Mouse (Mus musculus) brain, adult 2 months (tissue): ENCODE data around the gene Defa32.
"Not testable (repeated sequence)": the region's sequence is repeated elsewhere in the genome, so short reads cannot be mapped to it uniquely, and the experiment has no call there.

ENCODE experiments used
- DNase-seq: peaks from one replicate; pipeline ENCODE4 v3.0.0; 2011; ENCODE audit warnings: low read depth, low spot score

Gene Defa32

GRCm38 (mm10) chr8:21528732-21529131 lies at the start of gene Defa32:
TSS of gene Defa32 (plus strand) at chr8:21529032.
- DNase-seq, result not testable (repeated sequence)

GRCm38 (mm10) chr8:21508958-21509357 lies 19.9 kb upstream of the Defa32 start, which contains the start of gene Defa20:
TSS of gene Defa20 (plus strand) at chr8:21509258.
- DNase-seq, result not testable (repeated sequence)

GRCm38 (mm10) chr8:21565086-21565485 lies 36.3 kb downstream of the Defa32 start, which contains the start of gene Defa37:
TSS of gene Defa37 (plus strand) at chr8:21565386.
- DNase-seq, result not testable (repeated sequence)
